Comparison of ENCODE assay signal across 12 mouse cellular contexts in genomic region chr6:54272556-54273378, GRCm38 (mm10). TPM values are rescaled to one million over a fixed set of nuclear protein-coding genes. Genes with fewer than 3 reads are reported as not detected.
DNase-seq lines count a peak whose midpoint lies in the region; ATAC-seq and TF ChIP-seq lines count a peak whose summit lies in the region.
"Had no signal": no experiment of that assay in that cellular context is flagged by ENCODE, and none has a peak within 500 bp of the region (broad histone marks: within the 10 kb centered on the region; RNA-seq: fewer than 3 reads in every experiment).

No protein-coding gene starts in this region.

- peaks cover 22% of the 10 kb centered on the region for H3K4me1 ChIP-seq in embryonic facial prominence, embryonic 14.5 days (ENCODE audit: control insufficient read depth, insufficient read depth, low read length)
- H3K4me1 ChIP-seq in midbrain, embryonic 12.5 days: peaks cover 23% of the 10 kb centered on the region
- H3K4me1 ChIP-seq: liver, embryonic 15.5 days had no signal

- H3K27ac ChIP-seq in gastrocnemius, adult 2 months: 0 out of 2 replicates have a peak overlapping the region, but pooled peaks have one; percentile 8
- peak overlapping the region; percentile 51; the same call in 1 of the 2 replicates for H3K27ac ChIP-seq in left cerebral cortex, adult 2 months
- H3K27ac ChIP-seq in embryonic facial prominence, embryonic 14.5 days (replicated peaks; ENCODE audit: low read depth, low read length): no peak overlapping the region
- peak overlapping the region; percentile 46 for H3K27ac ChIP-seq in midbrain, embryonic 12.5 days (replicated peaks)
- H3K27ac ChIP-seq: liver, embryonic 15.5 days had no signal

- 37% methylated on average over 14 of the region's 14 CpGs for WGBS in embryonic facial prominence, embryonic 14.5 days
- WGBS in midbrain, embryonic 12.5 days: 52% methylated on average over 14 of the region's 14 CpGs

- intact Hi-C loops in gastrocnemius, adult 2 months (cut with DNase I): no loop called here
- intact Hi-C loops in left cerebral cortex, adult 2 months (cut with DNase I): no loop called here
- intact Hi-C loops in left cerebral cortex, postnatal 4 days (cut with DNase I): no loop called here

- H3K27me3 ChIP-seq in embryonic facial prominence, embryonic 14.5 days (replicated peaks; ENCODE audit: control insufficient read depth, insufficient read depth, low read length): no peaks in the 10 kb centered on the region
- H3K27me3 ChIP-seq in midbrain, embryonic 12.5 days: 0 out of 2 replicates have a peak, but pooled peaks cover 3% of the 10 kb centered on the region
- H3K27me3 ChIP-seq: liver, embryonic 15.5 days had no signal

- ATAC-seq in embryonic facial prominence, embryonic 14.5 days (ENCODE audit: low read depth): peak; percentile 77; the same call in 1 of the 2 replicates
- ATAC-seq in midbrain, embryonic 12.5 days (ENCODE audit: low FRiP score, low read depth): peak; percentile 44; the same call in 1 of the 2 replicates
- ATAC-seq in erythroid progenitor cell, adult 5-6 weeks (replicated peaks; ENCODE audit: low FRiP score, poor library complexity, severe bottlenecking): no peak
- ATAC-seq: activated CD4-positive, CD25-positive, alpha-beta regulatory T cell, adult 4 months; CD4-positive, CD25-positive, alpha-beta regulatory T cell, adult 4 months had no signal

- no peaks in the 10 kb centered on the region for H3K36me3 ChIP-seq in embryonic facial prominence, embryonic 14.5 days (ENCODE audit: control insufficient read depth, insufficient read depth, low read length)
- no peaks in the 10 kb centered on the region for H3K36me3 ChIP-seq in midbrain, embryonic 12.5 days
- H3K36me3 ChIP-seq: liver, embryonic 15.5 days had no signal

- H3K4me3 ChIP-seq in gastrocnemius, adult 2 months: no peak overlapping the region
- H3K4me3 ChIP-seq in left cerebral cortex, adult 2 months: peak overlapping the region; percentile 17
- no peak overlapping the region for H3K4me3 ChIP-seq in embryonic facial prominence, embryonic 14.5 days (ENCODE audit: low read depth, low read length)
- H3K4me3 ChIP-seq in midbrain, embryonic 12.5 days: no peak overlapping the region
- H3K4me3 ChIP-seq: liver, embryonic 15.5 days had no signal

- H3K9me3 ChIP-seq in embryonic facial prominence, embryonic 14.5 days (ENCODE audit: control insufficient read depth, low read length): no peaks in the 10 kb centered on the region
- 0 out of 2 replicates have a peak, but pooled peaks cover 3% of the 10 kb centered on the region for H3K9me3 ChIP-seq in midbrain, embryonic 12.5 days
- H3K9me3 ChIP-seq: liver, embryonic 15.5 days had no signal

- no peak overlapping the region for H3K9ac ChIP-seq in embryonic facial prominence, embryonic 14.5 days (ENCODE audit: low read depth, low read length)
- H3K9ac ChIP-seq in midbrain, embryonic 12.5 days (replicated peaks): peak overlapping the region; percentile 37; the same call in 1 of the 2 replicates
- H3K9ac ChIP-seq: liver, embryonic 15.5 days had no signal

- no peak for DNase-seq in gastrocnemius, adult 2 months
- DNase-seq in gastrocnemius, postnatal 10 days: no peak
- DNase-seq in left cerebral cortex, adult 2 months (ENCODE audit: extremely low spot score in 1 of 2, low spot score in 2 of 2): no peak
- DNase-seq in left cerebral cortex, postnatal 4 days: no peak
- DNase-seq in embryonic facial prominence, embryonic 14.5 days (ENCODE audit: low spot score): no peak
- no peak for DNase-seq in ovary, postnatal 14 days (ENCODE audit: low spot score)

- no peak for TF ChIP-seq CTCF in gastrocnemius, adult 2 months (IDR thresholded peaks at IDR 0.05)
- no peak for TF ChIP-seq CTCF in left cerebral cortex, adult 2 months (IDR thresholded peaks at IDR 0.05)

- H3K4me2 ChIP-seq in embryonic facial prominence, embryonic 14.5 days (ENCODE audit: low read depth, low read length): no peak overlapping the region; the same call in 1 of the 2 replicates
- peak overlapping the region; percentile 13; the same call in 1 of the 2 replicates for H3K4me2 ChIP-seq in midbrain, embryonic 12.5 days (replicated peaks)
- H3K4me2 ChIP-seq: liver, embryonic 15.5 days had no signal

RNA-seq across cellular contexts. Expression of gene Prr15, which starts 52.9 kb away (rescaled TPM):
- under 1 TPM; 0.71 to 0.78 TPM for total RNA-seq in gastrocnemius, adult 2 months (2021)
- 1 to 10 TPM; 1.3 to 1.9 TPM for total RNA-seq in gastrocnemius, postnatal 10 days (2021)
- 1 to 10 TPM; 2.0 to 2.9 TPM for total RNA-seq in left cerebral cortex, adult 2 months (2021)
- 1 to 10 TPM; 2.6 to 2.9 TPM for total RNA-seq in left cerebral cortex, postnatal 4 days (2021)
- 2.7 and 4.5 TPM in 2 replicates for polyA plus RNA-seq in embryonic facial prominence, embryonic 14.5 days (2014; fragmentation: Nextera tagmentation; extraction: Ambion mirVana)
- 0.64 and 1.8 TPM in 2 replicates for polyA plus RNA-seq in midbrain, embryonic 12.5 days (2016; fragmentation: Nextera tagmentation; extraction: Ambion mirVana)
- not detected in 2 replicates for total RNA-seq in erythroid progenitor cell, adult 5-6 weeks (2015; ENCODE audit: low replicate concordance)
- not detected in 2 replicates for total RNA-seq in erythroid progenitor cell, adult 5-6 weeks (2017; ENCODE audit: low replicate concordance)
- total RNA-seq: common myeloid progenitor, adult 5-6 weeks had no signal
- polyA plus RNA-seq: activated CD4-positive, CD25-positive, alpha-beta regulatory T cell, adult 4 months had no signal
